Mouse (Mus musculus) olfactory bulb, adult 2 months (tissue): ENCODE measurements around the gene Irs3.

ENCODE experiments used
- CTCF ChIP-seq: fragments of 200-500 bp; IDR thresholded peaks from 2 replicates; pipeline ENCODE4 v1.5.1; 2012; ENCODE audit warnings: low read depth, mild to moderate bottlenecking, low read length, moderate library complexity; ENCODE audit not compliant: insufficient read depth
- POLR2A ChIP-seq: fragments of 200-500 bp; IDR thresholded peaks from 2 replicates; pipeline ENCODE4 v1.6.1; 2012; ENCODE audit warnings: mild to moderate bottlenecking, low read depth, low read length, moderate library complexity; ENCODE audit not compliant: insufficient read depth

DNA sequence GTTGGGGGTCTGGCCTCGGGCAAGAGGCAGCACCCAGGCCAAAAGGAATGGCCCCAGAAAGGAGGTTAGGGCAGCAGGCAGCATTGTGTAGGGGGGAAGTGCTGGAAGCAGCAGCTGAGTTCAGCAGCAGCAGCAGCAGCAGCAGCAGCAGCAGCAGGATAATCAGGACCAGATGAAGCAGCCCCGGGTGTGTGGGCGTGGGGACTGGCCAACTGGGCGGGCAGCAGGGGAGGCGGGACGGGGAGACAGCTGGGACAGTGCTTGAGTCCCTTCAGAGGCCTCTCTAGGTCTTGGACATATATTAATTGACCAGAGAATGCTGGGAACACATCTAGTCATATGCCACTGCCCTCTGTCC is 34.3 kb downstream of the Irs3 start:
- TF ChIP-seq CTCF (no peak), POLR2A (no peak)
